Mouse (Mus musculus): ENCODE measurements around the gene Btbd11.

Gene Btbd11

DNA sequence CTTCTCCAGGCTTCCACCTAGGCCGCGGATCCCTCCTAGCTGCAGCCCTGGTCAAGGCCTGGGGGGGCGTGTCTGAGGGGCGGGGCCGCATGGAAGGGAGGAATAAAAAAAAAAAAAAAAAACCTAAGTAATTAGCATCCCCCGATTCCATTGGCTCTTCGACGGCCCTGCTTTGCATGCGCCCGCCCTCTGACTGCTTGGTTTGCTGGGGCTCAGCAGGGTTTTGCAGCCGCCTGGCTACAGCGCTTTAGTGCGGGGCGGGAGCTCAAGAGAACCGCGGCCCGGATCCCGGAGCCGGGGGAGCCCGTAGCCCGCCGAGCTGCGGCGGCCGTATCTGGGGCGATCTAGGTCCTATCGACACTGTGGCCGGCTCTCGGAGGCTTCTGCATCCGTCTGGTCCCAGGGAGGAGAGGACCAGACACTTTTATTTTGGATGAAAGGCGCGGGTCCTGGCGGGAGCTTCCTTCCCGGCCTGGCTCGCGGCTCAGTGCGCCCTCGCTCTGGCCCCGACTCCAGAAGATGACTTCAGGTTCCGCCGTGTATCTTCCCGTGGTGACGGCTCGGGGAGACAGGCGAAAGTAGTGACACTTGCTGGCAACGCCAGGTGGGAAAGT is at the start of gene Btbd11:
Gene Btbd11 (plus strand): TSS at position 210 of the 614 bp plus-strand sequence.
- peak; percentile 87 to 92 for DNase-seq

GRCm38 (mm10) chr10:85338733-85339132 is 47.9 kb upstream of the Btbd11 start:
- no peak for DNase-seq

DNA sequence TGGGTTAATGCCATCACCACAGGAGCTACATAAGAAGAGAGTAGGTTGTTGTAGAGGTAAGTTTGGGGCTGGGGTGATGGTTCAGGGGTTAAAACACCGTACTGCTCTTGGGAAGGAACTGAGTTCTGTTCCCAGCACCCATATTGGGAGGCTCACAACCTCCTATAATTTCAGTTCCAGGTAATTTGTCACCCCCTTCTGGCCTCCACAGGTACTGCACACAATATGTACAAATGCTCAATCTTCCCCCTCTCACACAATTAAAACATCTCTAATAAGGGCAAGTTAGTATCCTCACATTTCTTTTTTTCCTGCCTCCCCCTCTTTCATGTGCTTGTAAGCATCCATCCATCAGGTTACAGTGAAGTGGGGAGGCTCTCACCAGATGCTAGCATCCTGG is 44.7 kb upstream of the Btbd11 start:
- no peak for DNase-seq

DNA sequence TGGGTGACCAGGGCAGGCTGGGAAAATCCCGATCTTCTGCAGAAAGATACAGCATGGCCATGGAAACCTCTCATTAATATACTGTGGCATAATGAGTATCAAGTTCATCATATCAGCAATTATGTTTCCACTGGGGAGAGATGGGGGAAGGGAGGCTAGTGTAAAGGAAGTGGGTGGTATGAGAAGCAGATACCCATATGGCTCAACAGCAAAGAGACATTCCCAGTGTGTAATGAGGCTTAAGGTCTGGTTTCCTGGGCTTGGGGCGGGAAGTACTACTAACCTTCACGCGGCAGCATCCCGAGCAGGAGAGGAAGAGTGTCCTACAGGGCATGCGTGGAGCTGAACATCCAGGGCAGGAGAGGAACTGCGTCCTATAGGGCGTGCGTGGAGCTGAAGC is 39.4 kb upstream of the Btbd11 start:
- DNase-seq, result no peak

- DNase-seq, result no peak
These were observed 34.1 kb upstream of the Btbd11 start for GRCm38 (mm10) chr10:85352505-85352904.

DNA sequence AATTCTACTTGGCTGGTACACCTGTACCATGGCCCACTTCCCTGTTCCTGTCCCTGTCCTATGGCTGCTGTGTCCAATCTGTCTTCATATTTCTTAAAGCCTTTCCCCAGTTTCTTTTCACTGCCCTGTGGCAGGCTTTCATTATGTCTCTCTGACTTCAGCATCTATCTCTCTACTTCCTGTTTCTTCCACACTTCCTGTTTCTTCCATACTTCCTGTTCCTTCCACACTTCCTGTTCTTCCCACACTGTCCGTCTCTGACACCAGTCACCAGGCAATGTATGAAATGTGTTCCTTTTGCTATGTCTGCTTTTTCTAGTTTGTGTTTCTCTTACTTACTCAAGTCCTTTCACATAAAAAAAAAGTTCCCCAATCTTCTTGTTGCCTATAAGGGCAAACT is 32.3 kb upstream of the Btbd11 start:
- DNase-seq, result no peak

DNA sequence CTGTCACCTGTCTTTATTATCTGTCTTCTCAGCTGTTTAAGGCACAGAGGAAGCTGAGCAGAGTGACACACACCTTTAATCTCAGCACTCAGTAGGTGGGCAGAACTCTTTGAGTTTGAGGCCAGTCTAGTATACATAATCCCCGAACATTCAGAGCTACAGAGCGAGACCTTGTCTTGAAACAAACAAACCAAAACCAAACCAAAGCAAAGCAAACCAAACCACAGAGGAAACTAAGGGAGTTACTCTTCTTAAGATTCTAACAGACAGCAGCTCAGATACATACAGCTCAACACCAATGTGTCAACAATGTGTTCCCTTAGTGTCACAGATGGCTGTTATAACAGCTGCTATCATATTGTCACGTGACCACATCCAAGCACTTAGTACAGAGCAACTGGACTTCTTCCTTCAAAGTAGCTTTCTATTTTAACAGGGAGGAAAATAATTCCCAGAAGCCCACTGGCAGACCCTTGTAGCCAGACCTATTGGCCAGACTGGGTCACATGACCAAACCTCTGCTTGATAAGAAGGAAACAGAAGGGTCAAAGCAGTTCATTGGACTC is 27.0 kb upstream of the Btbd11 start:
- DNase-seq, result no peak

DNA sequence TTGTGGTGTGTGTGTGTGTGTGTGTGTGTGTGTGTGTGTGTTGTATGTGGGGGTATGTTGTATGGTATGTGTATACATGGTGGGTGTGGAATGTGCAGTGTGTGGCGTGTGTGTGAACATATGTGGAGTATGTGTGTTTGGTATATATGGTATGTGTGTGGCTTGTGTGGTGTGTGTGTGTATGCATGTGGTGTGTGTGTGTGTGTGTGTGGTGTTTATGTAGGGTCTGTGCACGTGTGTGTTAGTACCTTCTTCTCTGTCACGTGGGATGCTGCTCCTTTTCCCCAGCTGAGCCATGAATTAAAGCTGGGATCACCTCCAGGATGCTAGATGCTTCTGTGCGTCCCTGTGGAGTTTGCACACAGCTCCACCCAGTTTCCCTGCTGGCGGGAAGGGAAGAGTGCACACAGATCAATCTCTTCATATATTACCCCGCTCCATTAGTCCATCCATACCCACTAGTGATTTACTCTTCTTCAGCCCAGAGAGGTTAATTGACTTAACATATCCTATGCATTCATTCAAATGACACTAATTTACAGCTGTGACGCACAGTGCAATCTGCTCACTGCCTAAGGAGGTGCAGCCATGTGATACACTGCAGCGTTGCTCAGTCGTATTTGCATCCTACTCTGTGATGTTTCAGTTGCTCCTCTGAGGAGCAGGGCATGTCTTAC is 23.7 kb upstream of the Btbd11 start:
- no peak for DNase-seq

- DNase-seq, result no peak
These were observed 19.7 kb upstream of the Btbd11 start for GRCm38 (mm10) chr10:85366876-85367275.

DNA sequence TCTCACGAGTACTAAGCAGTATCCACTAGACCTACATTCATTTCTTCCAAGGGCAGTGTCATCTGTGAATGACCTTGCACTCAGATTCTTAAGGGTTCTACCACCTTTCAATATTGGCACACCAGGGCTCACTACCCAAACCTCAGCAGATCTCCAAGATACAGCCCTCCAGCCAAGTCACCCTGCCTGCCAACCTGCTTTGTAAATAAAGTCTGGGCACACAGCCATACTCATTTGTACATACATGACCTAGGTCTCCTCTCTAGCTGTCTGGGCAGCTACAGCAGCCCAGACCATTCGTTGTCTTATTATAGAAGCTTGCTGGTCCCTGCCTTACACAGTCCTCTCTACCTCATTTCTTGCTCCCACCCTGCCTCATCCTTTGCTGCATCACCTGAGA is 15.3 kb upstream of the Btbd11 start:
- DNase-seq, result no peak

GRCm38 (mm10) chr10:85372108-85372507 is 14.5 kb upstream of the Btbd11 start:
- DNase-seq, result no peak

DNA sequence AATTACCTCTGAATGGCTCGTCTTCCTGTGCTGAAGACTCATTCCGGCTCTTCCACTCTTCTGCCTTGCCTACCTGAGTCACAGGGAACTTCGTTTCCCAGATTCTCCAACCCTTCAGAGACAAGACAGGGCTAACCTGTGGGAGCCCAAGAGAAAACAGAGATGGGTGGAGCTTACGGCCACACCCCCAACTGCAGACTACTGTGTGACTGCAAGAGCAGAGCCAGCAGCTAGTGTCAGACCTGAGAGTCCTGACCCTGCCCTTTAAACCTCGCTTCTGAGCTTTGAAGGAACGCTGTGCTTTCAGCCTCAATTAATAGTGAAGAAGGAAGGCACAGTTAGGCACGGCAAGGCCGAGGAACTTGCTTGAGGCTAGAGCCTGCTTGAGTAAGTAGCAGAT is 7.6 kb upstream of the Btbd11 start:
- DNase-seq, result no peak

GRCm38 (mm10) chr10:85382981-85383380 is 3.6 kb upstream of the Btbd11 start:
- DNase-seq, result no peak

DNA sequence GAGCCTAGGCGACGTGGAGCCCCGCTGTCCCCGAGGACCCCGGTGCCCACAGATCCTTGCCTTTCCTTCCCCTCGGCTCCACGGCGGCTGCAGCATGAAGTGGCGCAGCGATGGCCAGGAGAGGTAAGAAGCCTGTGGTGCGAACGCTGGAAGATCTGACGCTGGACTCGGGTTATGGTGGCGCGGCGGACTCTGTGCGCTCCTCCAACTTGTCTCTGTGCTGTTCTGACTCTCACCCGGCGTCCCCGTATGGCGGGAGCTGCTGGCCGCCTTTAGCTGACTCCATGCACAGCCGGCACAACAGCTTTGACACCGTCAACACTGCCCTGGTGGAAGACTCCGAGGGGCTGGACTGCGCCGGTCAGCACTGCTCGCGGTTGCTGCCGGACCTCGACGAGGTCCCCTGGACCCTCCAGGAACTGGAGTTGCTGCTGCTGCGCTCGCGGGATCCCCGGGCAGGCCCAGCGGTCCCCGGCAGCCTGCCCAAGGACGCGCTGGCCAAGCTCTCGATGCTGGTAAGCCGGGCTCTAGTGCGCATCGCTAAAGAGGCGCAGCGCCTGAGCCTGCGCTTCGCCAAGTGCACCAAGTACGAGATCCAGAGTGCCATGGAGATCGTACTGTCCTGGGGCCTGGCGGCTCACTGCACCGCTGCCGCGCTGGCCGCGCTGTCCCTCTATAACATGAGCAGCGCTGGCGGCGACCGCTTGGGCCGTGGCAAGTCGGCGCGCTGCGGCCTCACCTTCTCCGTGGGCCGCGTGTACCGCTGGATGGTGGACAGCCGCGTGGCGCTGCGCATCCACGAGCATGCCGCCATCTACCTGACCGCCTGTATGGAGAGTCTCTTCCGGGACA is 831 bp downstream of the Btbd11 start:
- DNase-seq, result peak; percentile 43 to 52

GRCm38 (mm10) chr10:85388071-85388750 is 1.6 kb downstream of the Btbd11 start:
- DNase-seq, result peak; percentile 29 to 33

- peak; percentile 73 to 81 for DNase-seq
These were observed 2.1 kb downstream of the Btbd11 start for GRCm38 (mm10) chr10:85388751-85389115.

GRCm38 (mm10) chr10:85389286-85390139 is 2.9 kb downstream of the Btbd11 start:
- peak in 1 of 2 experiments; percentile 33 for DNase-seq

DNA sequence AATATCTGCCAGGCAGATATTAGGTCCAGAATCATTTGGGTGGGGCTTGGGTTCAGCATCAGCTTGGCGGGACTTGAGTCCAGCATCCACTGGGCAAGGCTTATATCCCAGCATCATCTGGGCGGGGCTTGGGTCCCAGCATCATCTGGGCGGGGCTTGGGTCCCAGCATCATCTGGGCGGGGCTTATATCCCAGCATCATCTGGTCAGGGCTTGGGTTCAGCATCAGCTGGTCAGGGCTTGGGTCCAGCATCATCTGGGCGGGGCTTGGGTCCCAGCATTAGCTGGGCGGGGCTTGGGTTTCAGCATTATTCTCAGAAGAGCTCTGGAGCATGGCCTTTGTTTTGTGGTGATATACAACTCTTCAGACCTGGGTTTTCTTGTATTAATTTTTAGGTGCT is 6.4 kb downstream of the Btbd11 start:
- no peak for DNase-seq

DNA sequence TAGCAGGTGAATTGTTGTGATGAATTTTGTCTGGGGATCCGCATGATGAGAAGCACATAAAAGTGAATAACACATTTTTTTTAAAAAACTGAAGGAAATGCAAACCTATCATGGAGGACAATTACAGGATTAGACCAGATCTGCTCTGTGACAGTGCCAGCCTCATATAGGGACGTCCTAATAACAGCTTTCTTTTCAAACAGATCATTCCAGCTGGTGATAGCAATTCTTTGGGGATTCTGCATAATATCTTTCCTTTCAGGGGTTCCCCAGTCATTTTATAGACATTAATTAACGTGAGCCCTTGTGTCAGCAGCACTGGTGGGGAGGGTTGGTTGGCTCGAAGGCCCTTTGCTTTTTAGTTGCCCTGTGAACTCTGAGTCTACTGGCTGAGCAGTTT is 7.9 kb downstream of the Btbd11 start:
- no peak for DNase-seq

DNA sequence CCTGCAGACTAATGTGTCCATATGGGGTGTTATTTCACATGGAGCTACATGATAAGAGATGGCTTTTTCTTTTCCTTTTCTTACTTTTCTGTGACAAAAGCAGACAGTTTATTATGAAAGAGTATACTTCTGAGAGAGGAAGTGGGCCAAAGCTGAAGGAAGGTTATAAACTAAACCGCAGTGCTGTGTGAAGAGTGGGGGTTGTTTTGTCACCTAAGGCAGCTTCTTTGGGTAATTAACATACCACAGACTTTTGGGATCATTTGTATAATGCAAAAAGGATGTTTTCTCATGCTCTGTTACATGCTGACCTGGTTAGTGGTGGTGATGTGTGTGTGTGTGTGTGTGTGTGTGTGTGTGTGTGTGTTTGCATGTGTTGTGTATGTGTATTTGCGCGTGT is 24.5 kb downstream of the Btbd11 start:
- DNase-seq, result peak; percentile 23 to 48

DNA sequence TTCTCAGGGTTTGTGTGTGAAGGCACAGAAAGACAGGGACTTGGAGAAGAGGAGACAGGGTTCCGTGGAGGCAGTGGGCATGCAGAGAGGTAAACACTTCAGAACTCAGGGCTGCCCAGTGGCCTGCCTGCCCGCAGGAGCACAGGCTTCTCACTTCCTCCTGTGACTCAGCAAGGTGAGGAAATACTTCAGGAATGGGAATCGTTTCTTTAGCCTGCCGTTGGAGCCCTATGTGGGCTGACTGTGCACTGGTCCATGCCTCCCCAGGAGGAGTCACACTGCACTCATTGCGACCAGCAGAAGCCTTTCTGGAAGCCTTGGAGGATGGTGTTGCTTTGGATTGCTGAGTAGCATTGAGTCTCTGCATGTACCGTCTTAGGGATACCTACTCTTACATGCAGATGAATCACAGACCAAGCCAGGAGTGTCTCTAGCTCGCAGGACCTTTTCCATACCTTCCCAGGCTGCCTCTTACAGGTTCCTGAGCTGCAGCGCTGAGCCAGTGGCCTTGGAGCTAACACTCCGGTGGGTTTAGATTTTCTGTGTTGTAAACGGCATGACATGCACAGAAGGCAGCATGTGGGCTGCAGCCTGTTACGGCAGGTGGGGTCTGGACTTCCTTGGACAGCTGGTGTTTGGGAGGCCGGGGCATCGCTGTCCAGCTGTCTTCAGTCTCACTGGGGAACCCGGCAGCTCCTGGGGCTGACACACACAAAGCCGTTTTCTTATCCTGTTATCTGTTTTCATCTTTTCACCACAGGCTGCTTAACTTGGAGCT is 34.4 kb downstream of the Btbd11 start:
- DNase-seq, result no peak
